Mouse (Mus musculus) kidney, postnatal 10 days (tissue): ENCODE measurements around the gene AU040320.
A peak's percentile ranks its signal among the peaks of the same experiment; 100 is the strongest.

Experiments
- DNase-seq: peaks from one replicate; pipeline ENCODE4 v3.0.0; 2021; ENCODE audit warnings: mixed read lengths

AU040320 gene

GRCm38 (mm10) chr4:126861514-126862266 is 108.3 kb downstream of the AU040320 start:
- DNase-seq, result no peak

DNA sequence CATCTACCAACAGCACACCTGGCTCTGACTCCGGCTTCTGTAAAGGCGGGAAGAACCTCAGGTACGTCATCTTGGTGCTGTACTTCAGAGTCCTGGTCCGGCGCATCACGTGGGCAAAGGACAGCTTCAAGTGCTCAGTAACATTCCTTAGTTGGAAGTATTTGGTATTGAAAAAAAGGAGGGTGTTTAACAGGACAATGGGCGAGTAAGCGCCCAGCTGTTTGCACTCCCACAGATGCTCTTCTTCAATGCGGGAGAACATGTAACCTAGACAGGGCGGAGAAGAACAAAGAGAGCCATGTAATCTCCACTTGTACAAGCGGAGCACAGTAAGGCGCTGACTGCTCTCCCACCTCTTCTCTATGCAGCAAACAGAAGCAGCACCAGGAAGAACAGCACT is 115.4 kb downstream of the AU040320 start:
- DNase-seq, result no peak

DNA sequence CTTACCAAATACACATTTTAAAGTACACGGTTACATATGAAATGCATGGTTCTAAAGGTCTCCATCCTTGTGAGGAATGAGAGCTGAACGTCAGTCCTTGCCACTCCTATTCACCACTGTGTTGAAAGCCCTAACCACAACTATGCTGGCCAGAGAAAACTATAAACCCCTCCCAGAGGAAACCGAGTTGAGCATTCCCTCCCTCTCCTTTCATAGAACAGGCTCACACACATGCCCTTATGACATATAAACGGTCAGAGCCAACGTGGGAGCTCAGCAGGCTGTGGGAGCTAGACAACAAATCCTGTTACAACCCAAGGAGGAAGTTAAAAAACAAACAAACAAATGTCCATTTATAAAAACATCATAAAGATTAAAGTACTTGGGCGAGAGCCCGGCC is 119.4 kb downstream of the AU040320 start:
- peak; percentile 48 for DNase-seq

GRCm38 (mm10) chr4:126879560-126880275 is 126.4 kb downstream of the AU040320 start:
- DNase-seq, result no peak

- no peak for DNase-seq
Measured at GRCm38 (mm10) chr4:126883602-126884001, 130.3 kb downstream of the AU040320 start.

DNA sequence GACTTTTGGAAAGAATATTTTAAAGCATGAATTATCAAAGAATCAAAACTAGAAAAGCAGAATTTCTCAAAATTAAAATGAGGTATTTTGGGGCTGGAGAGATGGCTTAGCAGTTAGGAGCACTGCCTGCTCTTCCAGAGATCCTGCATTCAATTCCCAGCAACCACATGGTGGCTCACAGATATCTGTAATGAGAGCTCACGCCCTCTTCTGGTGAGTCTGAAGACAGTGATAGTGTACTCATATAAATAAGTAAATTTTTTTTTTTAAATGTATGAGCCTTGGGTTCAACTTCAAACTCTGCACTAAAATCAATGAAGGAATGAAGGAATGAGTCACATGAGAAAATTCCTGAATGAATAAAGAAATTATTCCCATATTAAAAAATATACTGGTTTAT is 132.6 kb downstream of the AU040320 start:
- no peak for DNase-seq

- no peak for DNase-seq
Measured at GRCm38 (mm10) chr4:126889879-126890278, 136.5 kb downstream of the AU040320 start.
